Mouse (Mus musculus) macrophage (primary cell): Measurements from ENCODE around the gene Padi2. TPM values are rescaled to one million over a fixed set of nuclear protein-coding genes. Genes with fewer than 3 reads are reported as not detected.
A peak's percentile ranks its signal among the peaks of the same experiment; 100 is the strongest.

Experiments
- H3K27ac ChIP-seq: fragments of 350-480 bp; formaldehyde crosslinking; 2 replicates; pipeline ENCODE4 v1.9.0; 2021
- H3K36me3 ChIP-seq: fragments of 350-480 bp; formaldehyde crosslinking; 2 replicates; pipeline ENCODE4 v1.9.0; 2021; ENCODE audit errors: inconsistent target
- H3K4me3 ChIP-seq: fragments of 350-480 bp; formaldehyde crosslinking; 2 replicates; pipeline ENCODE4 v1.9.0; 2021; ENCODE audit errors: inconsistent target
- H3K79me2 ChIP-seq: fragments of 350-480 bp; formaldehyde crosslinking; 2 replicates; pipeline ENCODE4 v1.9.0; 2021; ENCODE audit errors: inconsistent target
- WGBS: methylation state at CpG from one replicate; pipeline ENCODE4 v1.1.7; 2026; ENCODE audit warnings: inconsistent platforms; ENCODE audit not compliant: missing documents; 5-methylcytosine and 5-hydroxymethylcytosine counted together
- polyA plus RNA-seq: library from polyadenylated mRNA; stranded (reverse); fragments of 250-400 nt; gene quantifications from 3 replicates; pipeline ENCODE4 v1.2.4, GENCODE M21; 2018; ENCODE audit warnings: inconsistent platforms
- total RNA-seq, 78 experiments: library from RNA; depleted of rRNA; stranded (reverse); fragments of 250-400 nt; gene quantifications; 1 replicate in 9 of 78; 2 replicates in 24 of 78; 3 replicates in 43 of 78; 4 replicates in 2 of 78; pipeline ENCODE4 v1.2.4; 2018; ENCODE audit warnings: inconsistent platforms in 56 of 78

Gene Padi2
- total RNA-seq (2018; cell fraction: chromatin; rRNA removed), result 1 to 10 TPM in 12 of 26 experiments, under 1 TPM in 11, not detected in 3; 0.20 to 5.4 (median 1.2) TPM
- total RNA-seq (2018; cell fraction: cytosol; rRNA removed), result 1 to 10 TPM in 24 of 26 experiments, under 1 TPM in 2; 0.76 to 8.7 (median 3.5) TPM
- 1 to 10 TPM in 19 of 26 experiments, under 1 TPM in 7; 0.47 to 6.7 (median 1.9) TPM for total RNA-seq (2018; cell fraction: nucleus; rRNA removed)
- 5.2 to 6.9 TPM (median 5.6 TPM) in 3 replicates for polyA plus RNA-seq

DNA sequence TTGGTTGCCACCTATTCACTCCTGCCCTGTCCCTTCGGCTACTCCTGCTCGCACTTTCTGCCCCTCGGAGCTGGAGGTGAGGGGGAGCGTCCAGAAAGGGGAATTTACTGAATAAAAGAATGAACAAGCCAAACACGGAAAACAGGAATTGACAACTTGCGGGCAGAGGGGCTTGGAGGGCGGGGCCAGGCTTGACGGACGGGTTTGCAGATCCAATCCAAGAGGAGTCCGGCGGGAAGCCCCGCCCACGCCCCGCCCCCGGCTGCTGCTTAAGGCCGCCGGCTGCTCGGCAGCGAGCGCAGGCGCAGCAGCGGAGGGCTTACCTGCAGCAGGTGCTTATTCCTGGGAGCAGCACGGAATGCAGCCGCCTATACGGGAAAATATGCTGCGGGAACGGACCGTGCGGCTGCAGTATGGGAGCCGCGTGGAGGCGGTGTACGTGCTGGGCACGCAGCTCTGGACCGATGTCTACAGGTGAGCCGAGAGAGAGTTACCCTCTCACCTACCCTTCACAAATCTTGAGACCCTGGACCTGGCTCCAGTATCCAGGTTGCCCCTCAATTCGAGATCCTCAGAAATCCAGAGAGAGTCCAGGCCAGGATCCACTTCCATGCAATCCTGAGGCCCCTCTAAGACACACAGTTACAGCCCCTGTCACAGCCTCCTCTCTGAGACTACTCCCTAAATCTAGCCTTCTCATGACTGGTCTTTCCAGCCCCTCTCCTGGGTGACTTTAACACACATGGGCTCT, at the start of gene Padi2:
Gene Padi2, plus strand, starts transcription at position 269 of the 751 bp plus-strand sequence.
- 4% methylated on average over 37 of the region's 37 CpGs for WGBS
- Histone ChIP-seq H3K4me3 (peak within 1 kb of the TSS; percentile 24), H3K27ac (peak within 1 kb of the TSS; percentile 50), H3K79me2 (no peaks in the 10 kb centered on the region), H3K36me3 (no peaks in the 10 kb centered on the region)

DNA sequence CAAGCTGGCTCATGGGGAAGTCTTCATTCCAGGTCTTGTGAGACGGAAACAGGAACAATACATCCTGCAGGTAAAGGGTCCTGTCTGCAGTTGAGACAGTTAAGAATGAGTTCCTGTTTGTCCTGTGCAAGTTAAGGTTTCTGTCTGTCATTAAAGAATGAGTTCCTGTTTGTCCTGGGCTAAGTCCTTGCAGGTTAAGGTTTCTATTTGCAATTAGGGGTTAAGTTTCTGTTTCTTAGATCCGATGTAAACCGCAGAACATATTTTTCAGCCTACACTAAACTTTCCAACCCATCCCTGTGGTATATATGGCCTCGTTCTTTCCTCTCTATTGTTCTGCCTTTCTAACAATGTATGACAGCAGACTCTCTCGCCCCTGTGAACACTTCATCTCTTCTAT, 49.1 kb upstream of the Padi2 start:
- no peak overlapping the region for H3K4me3 ChIP-seq
- no peaks in the 10 kb centered on the region for H3K36me3 ChIP-seq
- WGBS, result 17% methylated on average over 5 of the region's 5 CpGs
- H3K27ac ChIP-seq, result no peak overlapping the region
- H3K79me2 ChIP-seq, result no peaks in the 10 kb centered on the region

GRCm38 (mm10) chr4:140857813-140858212, 48.3 kb upstream of the Padi2 start:
- Histone ChIP-seq H3K36me3 (no peaks in the 10 kb centered on the region), H3K27ac (no peak overlapping the region), H3K79me2 (no peaks in the 10 kb centered on the region), H3K4me3 (no peak overlapping the region)
- 87% methylated on average over 7 of the region's 7 CpGs for WGBS

- H3K27ac ChIP-seq, result no peak overlapping the region
- WGBS, result 57% methylated on average over 11 of the region's 11 CpGs
- H3K79me2 ChIP-seq, result no peaks in the 10 kb centered on the region
- no peaks in the 10 kb centered on the region for H3K36me3 ChIP-seq
- H3K4me3 ChIP-seq, result no peak overlapping the region
These were observed 46.9 kb upstream of the Padi2 start for GRCm38 (mm10) chr4:140859291-140859690.

GRCm38 (mm10) chr4:140860125-140860766, 45.9 kb upstream of the Padi2 start:
- no peak overlapping the region for H3K4me3 ChIP-seq
- no peaks in the 10 kb centered on the region for H3K36me3 ChIP-seq
- no peak overlapping the region for H3K27ac ChIP-seq
- WGBS, result 71% methylated on average over 7 of the region's 7 CpGs
- no peaks in the 10 kb centered on the region for H3K79me2 ChIP-seq

DNA sequence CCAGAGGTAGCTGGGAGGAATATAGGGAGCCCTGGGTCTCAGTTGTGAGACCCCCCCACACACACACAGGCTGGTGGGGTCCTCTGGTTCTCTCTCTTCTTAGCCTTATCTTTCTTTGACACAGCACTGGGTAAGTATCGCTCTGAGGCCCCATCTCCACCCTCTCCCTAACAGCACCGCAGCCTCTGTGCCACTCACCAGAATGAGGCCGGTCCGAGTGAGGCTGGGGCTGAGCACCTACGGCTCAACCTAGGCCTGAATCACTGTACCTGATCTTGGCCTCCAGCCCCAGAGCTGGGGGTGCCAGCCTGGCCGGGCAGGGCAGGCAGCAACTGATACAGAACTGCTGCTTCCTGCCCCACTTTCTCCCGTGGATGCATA, 45.4 kb upstream of the Padi2 start:
- Histone ChIP-seq H3K4me3 (no peak overlapping the region), H3K27ac (no peak overlapping the region), H3K36me3 (no peaks in the 10 kb centered on the region), H3K79me2 (no peaks in the 10 kb centered on the region)
- 85% methylated on average over 7 of the region's 7 CpGs for WGBS

DNA sequence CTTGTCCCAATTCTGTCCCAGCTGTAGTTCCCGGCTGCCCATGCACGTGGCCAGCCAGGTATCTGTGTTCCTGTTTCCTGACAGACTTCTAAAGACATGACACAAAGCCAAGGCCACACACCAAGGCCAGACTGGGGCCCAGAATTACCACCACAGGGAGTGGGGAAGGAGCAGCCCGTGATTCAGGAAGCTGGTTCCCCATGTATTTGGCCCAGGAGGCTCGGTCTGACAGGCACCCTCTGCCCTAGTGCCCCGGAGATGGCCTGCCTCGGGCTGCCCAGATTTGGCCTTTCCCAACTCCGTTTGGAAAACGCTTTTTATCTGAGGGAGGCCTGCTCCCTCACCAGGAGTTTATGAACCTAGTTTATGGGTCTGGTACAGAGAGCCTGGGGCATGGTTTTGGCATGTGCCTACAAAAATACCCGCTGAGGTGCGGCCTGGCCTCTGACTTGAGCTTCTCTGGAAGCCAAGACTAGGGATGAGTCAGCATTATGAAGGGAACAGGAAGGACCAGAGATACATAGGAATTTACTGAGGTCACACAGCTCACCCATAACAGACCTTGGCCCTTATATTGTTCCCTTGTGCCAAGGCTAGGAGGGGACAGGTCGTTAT, 44.0 kb upstream of the Padi2 start:
- Histone ChIP-seq H3K27ac (no peak overlapping the region), H3K4me3 (no peak overlapping the region)
- 61% methylated on average over 11 of the region's 11 CpGs for WGBS

GRCm38 (mm10) chr4:140868484-140869190, 37.5 kb upstream of the Padi2 start:
- WGBS, result 30% methylated on average over 13 of the region's 14 CpGs
- no peaks in the 10 kb centered on the region for H3K36me3 ChIP-seq
- no peaks in the 10 kb centered on the region for H3K79me2 ChIP-seq
- H3K27ac ChIP-seq, result peak overlapping the region; percentile 57
- no peak overlapping the region for H3K4me3 ChIP-seq

More for the DNA sequence above, 44.0 kb upstream of the Padi2 start:
- Histone ChIP-seq H3K36me3 (no peaks in the 10 kb centered on the region), H3K79me2 (no peaks in the 10 kb centered on the region)

GRCm38 (mm10) chr4:140869945-140870344, 36.2 kb upstream of the Padi2 start:
- 97% methylated on average over 8 of the region's 8 CpGs for WGBS
- no peak overlapping the region for H3K27ac ChIP-seq

DNA sequence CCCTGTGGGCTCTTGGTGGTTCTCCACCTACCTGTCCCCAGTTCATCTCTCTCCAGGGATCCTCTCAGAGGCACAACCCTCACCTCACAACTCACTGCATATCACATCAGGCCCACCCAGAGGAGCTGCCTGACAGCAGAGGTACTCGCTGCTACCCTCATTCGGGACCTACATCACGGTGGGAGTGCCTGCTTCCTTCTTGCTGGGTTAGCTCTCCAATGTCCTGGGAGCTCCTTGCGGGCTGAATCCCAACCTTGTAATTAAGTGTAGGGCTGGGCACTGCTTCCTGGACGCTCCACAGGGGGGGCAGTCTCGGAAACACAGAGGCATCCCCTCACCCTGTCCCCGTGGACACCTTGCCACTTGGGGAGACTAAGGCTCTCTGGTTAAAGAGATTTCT, 35.3 kb upstream of the Padi2 start:
- H3K79me2 ChIP-seq, result no peaks in the 10 kb centered on the region
- peak overlapping the region; percentile 73; the same call in 1 of the 2 replicates for H3K27ac ChIP-seq
- no peak overlapping the region for H3K4me3 ChIP-seq
- 95% methylated on average over 7 of the region's 7 CpGs for WGBS
- no peaks in the 10 kb centered on the region for H3K36me3 ChIP-seq

More at GRCm38 (mm10) chr4:140869945-140870344, 36.2 kb upstream of the Padi2 start:
- Histone ChIP-seq H3K79me2 (no peaks in the 10 kb centered on the region), H3K36me3 (no peaks in the 10 kb centered on the region), H3K4me3 (no peak overlapping the region)

GRCm38 (mm10) chr4:140871376-140871775, 34.8 kb upstream of the Padi2 start:
- Histone ChIP-seq H3K79me2 (no peaks in the 10 kb centered on the region), H3K36me3 (no peaks in the 10 kb centered on the region), H3K4me3 (no peak overlapping the region), H3K27ac (peak overlapping the region; percentile 73)
- 87% methylated on average over 3 of the region's 3 CpGs for WGBS

DNA sequence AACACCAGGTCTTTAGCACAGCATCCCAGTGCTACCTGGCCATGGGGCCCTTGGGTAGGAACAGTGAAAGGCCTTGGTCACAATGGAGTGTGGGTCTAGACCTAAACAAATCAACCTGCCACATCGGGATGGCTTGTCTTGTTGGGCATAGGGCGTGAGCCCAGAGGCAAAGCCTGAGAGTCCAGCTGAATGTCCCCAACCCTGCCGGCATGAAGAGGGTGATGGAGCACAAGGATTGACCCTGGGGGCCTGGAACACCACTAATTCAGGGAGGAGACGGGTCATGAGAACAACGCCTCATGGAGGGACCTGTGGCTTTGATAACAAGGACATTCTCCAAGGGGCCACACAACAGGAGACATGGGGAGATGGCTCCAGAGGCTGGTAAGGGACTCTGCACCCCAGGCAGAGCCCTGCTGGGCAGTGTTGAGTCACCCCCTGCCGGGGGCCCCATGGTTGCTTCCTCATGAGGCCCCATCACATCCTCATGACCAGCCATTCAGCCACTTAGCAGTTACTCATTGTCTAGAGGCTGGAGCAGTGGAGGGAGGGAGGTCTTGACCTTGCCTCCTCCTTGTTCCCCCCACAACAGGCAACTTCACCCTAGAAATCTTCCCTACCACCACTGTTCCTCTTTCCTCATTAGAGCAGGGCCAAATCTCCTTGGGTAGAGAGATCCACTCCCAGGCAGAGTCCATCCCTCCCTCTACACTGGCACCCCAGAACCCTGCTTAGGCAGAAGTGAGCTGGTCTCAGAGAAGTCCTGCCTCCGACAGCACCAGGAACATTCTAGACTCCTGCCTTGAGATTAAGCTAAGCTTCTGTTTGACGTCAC, 34.1 kb upstream of the Padi2 start:
- WGBS, result 73% methylated on average over 8 of the region's 8 CpGs
- Histone ChIP-seq H3K36me3 (no peaks in the 10 kb centered on the region), H3K27ac (peak overlapping the region; percentile 73), H3K79me2 (no peaks in the 10 kb centered on the region), H3K4me3 (no peak overlapping the region)

DNA sequence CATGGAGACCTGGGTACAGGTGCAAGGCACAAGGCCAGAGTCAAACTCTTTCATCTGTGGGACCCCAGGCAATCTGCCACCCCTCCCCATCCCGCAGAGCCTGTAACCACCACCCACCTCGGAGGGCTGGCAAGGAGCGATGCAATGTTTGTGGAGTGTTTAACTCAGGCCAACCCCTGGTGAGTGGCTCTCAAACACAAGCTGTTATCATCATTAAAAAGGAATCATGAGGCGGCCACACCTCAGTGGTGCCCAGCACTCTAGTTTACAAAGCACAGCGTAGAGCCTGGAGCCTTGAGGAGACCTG, 33.5 kb upstream of the Padi2 start:
- H3K79me2 ChIP-seq, result no peaks in the 10 kb centered on the region
- H3K36me3 ChIP-seq, result no peaks in the 10 kb centered on the region
- 92% methylated on average over 5 of the region's 5 CpGs for WGBS
- H3K4me3 ChIP-seq, result no peak overlapping the region
- H3K27ac ChIP-seq, result peak overlapping the region; percentile 73

DNA sequence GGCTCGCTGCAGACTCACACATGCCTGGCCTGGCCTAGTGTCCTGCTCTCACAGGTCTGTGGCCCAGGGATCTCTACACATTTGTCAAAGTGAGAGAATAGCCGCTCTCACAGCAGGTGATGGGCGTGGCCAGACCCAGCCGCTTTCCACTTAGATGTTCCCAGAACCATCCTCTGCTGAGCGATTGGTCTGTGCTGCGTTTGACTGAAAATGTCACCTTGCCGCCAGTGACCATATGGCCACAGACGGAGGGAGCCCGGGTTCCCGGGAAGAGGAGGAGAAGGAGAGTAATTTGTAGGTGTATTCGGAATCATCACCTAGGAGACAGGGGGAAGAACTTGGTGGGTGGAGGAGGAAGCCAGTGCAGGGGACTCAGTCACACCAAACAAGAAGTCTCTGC, 33.1 kb upstream of the Padi2 start:
- Histone ChIP-seq H3K36me3 (no peaks in the 10 kb centered on the region), H3K27ac (peak overlapping the region; percentile 73), H3K4me3 (no peak overlapping the region), H3K79me2 (no peaks in the 10 kb centered on the region)
- WGBS, result 91% methylated on average over 11 of the region's 11 CpGs
